Mouse (Mus musculus): ENCODE data around the gene Gm7544. TPM values are rescaled to one million over a fixed set of nuclear protein-coding genes. Genes with fewer than 3 reads are reported as not detected.
"Not testable (repeated sequence)": the region's sequence is repeated elsewhere in the genome, so short reads cannot be mapped to it uniquely, and the experiment has no call there.

Gene Gm7544
- total RNA-seq (2021): not detected in 2 replicates
- long read RNA-seq: 0 reads

- not testable (repeated sequence) for DNase-seq
Measured at GRCm38 (mm10) chr1:82955913-82956312, at the start of gene Gm7544. Gene Gm7544 (minus strand): TSS chr1:82956013.

GRCm38 (mm10) chr1:83000306-83000705 lies 44.5 kb upstream of the Gm7544 start, which contains the start of gene Gm47959:
Gene Gm47959 (plus strand): TSS chr1:83000548.
- not testable (repeated sequence) for DNase-seq

GRCm38 (mm10) chr1:82993947-82994346 lies 38.1 kb upstream of the Gm7544 start:
- no peak for DNase-seq

GRCm38 (mm10) chr1:82992093-82992492 lies 36.3 kb upstream of the Gm7544 start:
- no peak for DNase-seq

GRCm38 (mm10) chr1:82991596-82991995 lies 35.8 kb upstream of the Gm7544 start:
- no peak for DNase-seq

GRCm38 (mm10) chr1:82991062-82991461 lies 35.2 kb upstream of the Gm7544 start:
- DNase-seq: no peak

GRCm38 (mm10) chr1:82987530-82988198 lies 31.9 kb upstream of the Gm7544 start:
- DNase-seq: no peak

GRCm38 (mm10) chr1:82986738-82987137 lies 30.9 kb upstream of the Gm7544 start:
- DNase-seq: no peak

GRCm38 (mm10) chr1:82977840-82978239 lies 22.0 kb upstream of the Gm7544 start:
- no peak for DNase-seq

GRCm38 (mm10) chr1:82975750-82976149 lies 19.9 kb upstream of the Gm7544 start:
- no peak for DNase-seq

- no peak for DNase-seq
Measured at GRCm38 (mm10) chr1:82974342-82974741, 18.5 kb upstream of the Gm7544 start.

- no peak for DNase-seq
Measured at GRCm38 (mm10) chr1:82973901-82974300, 18.1 kb upstream of the Gm7544 start.

GRCm38 (mm10) chr1:82973244-82973643 lies 17.4 kb upstream of the Gm7544 start:
- no peak for DNase-seq

- peak; percentile 28 for DNase-seq
Measured at GRCm38 (mm10) chr1:82972046-82972445, 16.2 kb upstream of the Gm7544 start.

- DNase-seq: no peak
Measured at GRCm38 (mm10) chr1:82966413-82966812, 10.6 kb upstream of the Gm7544 start.

GRCm38 (mm10) chr1:82959870-82960385 lies 4.1 kb upstream of the Gm7544 start, which contains the start of gene Gm47955:
Gene Gm47955 (plus strand): TSS chr1:82960286.
- no peak for DNase-seq

- no peak for DNase-seq
Measured at GRCm38 (mm10) chr1:82948601-82949000, 7.2 kb downstream of the Gm7544 start.

- not testable (repeated sequence) for DNase-seq
Measured at GRCm38 (mm10) chr1:82946029-82946428, 9.8 kb downstream of the Gm7544 start.

GRCm38 (mm10) chr1:82943295-82943694 lies 12.5 kb downstream of the Gm7544 start, which contains the start of gene A030003K21Rik:
Gene A030003K21Rik (minus strand): TSS chr1:82943388.
- DNase-seq: not testable (repeated sequence)

- not testable (repeated sequence) for DNase-seq
Measured at GRCm38 (mm10) chr1:82942505-82942904, 13.3 kb downstream of the Gm7544 start.

GRCm38 (mm10) chr1:82938666-82939065 lies 17.1 kb downstream of the Gm7544 start:
- no peak for DNase-seq

GRCm38 (mm10) chr1:82931326-82931725 lies 24.5 kb downstream of the Gm7544 start, which contains the start of gene Gm6217:
Gene Gm6217 (minus strand): TSS chr1:82931399.
- not testable (repeated sequence) for DNase-seq

- not testable (repeated sequence) for DNase-seq
Measured at GRCm38 (mm10) chr1:82930558-82930957, 25.3 kb downstream of the Gm7544 start.

- DNase-seq: no peak
Measured at GRCm38 (mm10) chr1:82924650-82925049, 31.2 kb downstream of the Gm7544 start, which contains the start of gene A030014E15Rik. Gene A030014E15Rik (plus strand): TSS chr1:82924917.

Measured in adrenal gland, postnatal 25 days (tissue).